Mouse (Mus musculus): ENCODE results near the gene Coa3.

- TF ChIP-seq MAFK (IDR thresholded peaks at IDR 0.05; ENCODE audit: insufficient read depth, low read depth, low read length) (no peak), ZC3H11A (IDR thresholded peaks at IDR 0.05; ENCODE audit: borderline replicate concordance, low read depth, low read length) (no peak), ZNF384 (IDR thresholded peaks at IDR 0.05; ENCODE audit: low read depth, low read length) (no peak), CHD2 (IDR thresholded peaks at IDR 0.05; ENCODE audit: low read depth, low read length) (no peak)
Observed at GRCm38 (mm10) chr11:101246702-101247012, 32.3 kb downstream of the Coa3 start.
